Mouse (Mus musculus): Measurements from ENCODE around the gene Ttll5. TPM values are rescaled to one million over a fixed set of nuclear protein-coding genes. Genes with fewer than 3 reads are reported as not detected.

Gene Ttll5
- polyA plus RNA-seq, 1 experiment: 22.2 TPM

- TF ChIP-seq CTCF (IDR thresholded peaks at IDR 0.05; ENCODE audit: borderline replicate concordance, extremely low read depth, insufficient read depth, insufficient read length) (no peak), POLR2A (IDR thresholded peaks at IDR 0.05; ENCODE audit: borderline replicate concordance, extremely low read depth, insufficient read depth, insufficient read length, poor library complexity, severe bottlenecking) (no peak)
- no peak for DNase-seq (ENCODE audit: low read depth)
Measured at GRCm38 (mm10) chr12:86085873-86086272, 261.4 kb downstream of the Ttll5 start.

DNA sequence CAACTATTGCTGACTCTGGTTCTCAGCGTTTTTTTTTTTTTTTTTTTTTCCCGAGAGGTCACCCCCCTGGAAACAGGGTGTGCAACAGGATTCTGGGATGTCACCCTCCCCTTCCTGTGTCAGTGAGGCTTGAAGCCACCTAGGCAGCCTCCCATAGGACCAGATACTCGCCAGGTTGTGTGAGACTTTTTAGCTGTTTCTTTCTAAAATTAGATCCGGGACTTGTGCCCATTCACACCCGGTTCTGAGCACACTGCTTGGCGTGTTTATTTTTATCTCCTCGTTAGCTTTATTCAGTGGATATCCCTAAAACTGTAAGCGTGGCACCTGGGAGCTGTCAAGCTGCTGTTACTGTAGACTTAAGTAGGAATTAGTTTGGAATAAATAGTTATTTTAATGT is 262.1 kb downstream of the Ttll5 start:
- peak; percentile 21 for DNase-seq (ENCODE audit: low read depth)
- TF ChIP-seq POLR2A (IDR thresholded peaks at IDR 0.05; ENCODE audit: borderline replicate concordance, extremely low read depth, insufficient read depth, insufficient read length, poor library complexity, severe bottlenecking): no peak
- no peak for TF ChIP-seq CTCF (IDR thresholded peaks at IDR 0.05; ENCODE audit: borderline replicate concordance, extremely low read depth, insufficient read depth, insufficient read length)

- no peak for TF ChIP-seq POLR2A (IDR thresholded peaks at IDR 0.05; ENCODE audit: borderline replicate concordance, extremely low read depth, insufficient read depth, insufficient read length, poor library complexity, severe bottlenecking)
- no peak for DNase-seq (ENCODE audit: low read depth)
Measured at GRCm38 (mm10) chr12:86088042-86088441, 263.6 kb downstream of the Ttll5 start.

DNA sequence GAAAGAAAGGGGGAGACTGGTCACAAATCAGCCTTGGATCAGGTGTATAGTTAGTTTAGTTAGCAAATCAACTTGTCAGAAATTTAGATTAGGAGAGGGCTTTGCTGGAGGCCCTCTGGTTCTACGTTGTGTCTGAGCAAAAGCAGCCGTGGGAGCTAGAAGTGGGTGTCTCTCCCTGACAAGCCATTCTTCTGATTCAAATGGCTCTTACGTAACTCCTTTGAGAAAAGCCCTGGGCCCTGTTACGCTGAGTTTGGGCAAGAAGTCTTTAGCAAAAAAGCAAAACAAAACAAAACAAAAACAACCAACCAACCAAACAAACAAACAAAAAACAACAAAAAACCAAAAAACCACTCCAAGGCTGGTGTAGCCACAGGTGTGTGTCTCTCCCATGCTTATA is 266.3 kb downstream of the Ttll5 start:
- no peak for DNase-seq (ENCODE audit: low read depth)
- no peak for TF ChIP-seq POLR2A (IDR thresholded peaks at IDR 0.05; ENCODE audit: borderline replicate concordance, extremely low read depth, insufficient read depth, insufficient read length, poor library complexity, severe bottlenecking)
- TF ChIP-seq CTCF (IDR thresholded peaks at IDR 0.05; ENCODE audit: borderline replicate concordance, extremely low read depth, insufficient read depth, insufficient read length): no peak

DNA sequence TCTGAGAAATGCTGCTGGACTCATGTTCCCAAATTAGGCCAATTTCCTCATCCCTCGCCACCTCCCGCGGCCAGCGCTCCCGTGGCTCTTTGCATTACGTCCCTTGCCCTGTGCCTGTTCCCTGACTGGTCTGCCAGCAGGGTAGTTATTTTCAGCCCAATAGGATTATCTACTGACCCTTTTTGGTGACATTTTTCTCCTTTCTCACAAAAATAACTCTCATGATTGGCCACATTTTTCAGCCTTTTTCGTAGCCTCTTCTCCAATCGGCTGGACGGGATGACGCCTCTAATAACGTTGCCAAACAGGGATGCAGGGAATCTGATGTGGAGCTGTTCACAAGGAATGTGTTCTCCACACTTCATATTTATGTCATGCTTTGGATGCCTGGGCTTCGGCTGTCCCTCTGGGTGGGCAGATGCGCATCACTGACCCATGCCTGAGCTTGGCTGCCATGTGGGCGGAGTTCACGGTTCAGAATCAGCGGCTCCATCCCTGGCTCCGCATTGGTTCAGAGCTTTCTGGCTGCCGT is 267.2 kb downstream of the Ttll5 start:
- no peak for DNase-seq (ENCODE audit: low read depth)
- TF ChIP-seq CTCF (IDR thresholded peaks at IDR 0.05; ENCODE audit: borderline replicate concordance, extremely low read depth, insufficient read depth, insufficient read length): no peak
- TF ChIP-seq POLR2A (IDR thresholded peaks at IDR 0.05; ENCODE audit: borderline replicate concordance, extremely low read depth, insufficient read depth, insufficient read length, poor library complexity, severe bottlenecking): no peak

DNA sequence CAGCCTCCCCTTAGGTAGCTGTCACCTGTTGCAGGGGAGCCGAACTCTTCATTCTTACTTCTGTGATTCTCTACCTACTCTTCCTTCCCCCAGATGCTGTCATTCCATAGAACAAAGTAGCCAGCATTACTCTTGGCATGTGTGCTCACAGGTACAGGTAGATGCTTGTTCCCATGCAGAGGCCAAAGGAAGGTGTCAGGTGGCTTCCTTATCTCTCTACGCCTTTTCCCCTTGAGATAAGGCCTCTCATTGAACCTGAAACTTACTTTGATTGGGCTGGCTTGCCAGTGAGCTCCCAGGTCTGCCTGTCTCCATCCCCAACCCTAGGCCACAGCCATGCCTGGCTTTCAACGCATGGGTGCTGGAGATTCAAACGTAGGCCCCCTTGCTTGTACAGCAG is 269.6 kb downstream of the Ttll5 start:
- TF ChIP-seq POLR2A (IDR thresholded peaks at IDR 0.05; ENCODE audit: borderline replicate concordance, extremely low read depth, insufficient read depth, insufficient read length, poor library complexity, severe bottlenecking) (no peak), CTCF (IDR thresholded peaks at IDR 0.05; ENCODE audit: borderline replicate concordance, extremely low read depth, insufficient read depth, insufficient read length) (no peak)
- DNase-seq (ENCODE audit: low read depth): no peak

DNA sequence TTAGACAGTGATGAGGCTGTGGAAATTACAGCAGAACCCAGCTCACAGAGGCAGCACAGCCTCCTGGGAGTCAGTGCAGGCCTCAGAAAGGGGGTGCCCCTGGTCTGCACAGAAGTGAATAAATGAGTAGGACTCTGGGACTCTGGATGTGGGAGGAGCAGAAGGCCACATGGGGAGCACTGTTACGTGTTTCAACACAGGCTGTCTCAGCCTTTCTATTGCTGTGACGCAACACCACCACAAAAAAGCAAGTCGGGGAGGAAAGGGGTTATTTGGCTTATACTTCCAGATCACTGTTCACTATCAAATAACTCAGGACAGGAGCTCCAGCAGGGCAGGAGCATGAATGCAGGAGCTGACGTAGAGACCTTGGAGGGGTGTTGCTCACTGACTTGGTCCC is 271.3 kb downstream of the Ttll5 start:
- no peak for TF ChIP-seq POLR2A (IDR thresholded peaks at IDR 0.05; ENCODE audit: borderline replicate concordance, extremely low read depth, insufficient read depth, insufficient read length, poor library complexity, severe bottlenecking)

GRCm38 (mm10) chr12:86097781-86098180 is 273.3 kb downstream of the Ttll5 start:
- peak; percentile 40 for DNase-seq (ENCODE audit: low read depth)
- TF ChIP-seq POLR2A (IDR thresholded peaks at IDR 0.05; ENCODE audit: borderline replicate concordance, extremely low read depth, insufficient read depth, insufficient read length, poor library complexity, severe bottlenecking) (no peak), CTCF (IDR thresholded peaks at IDR 0.05; ENCODE audit: borderline replicate concordance, extremely low read depth, insufficient read depth, insufficient read length) (no peak)

More for the DNA sequence above, 271.3 kb downstream of the Ttll5 start:
- no peak for DNase-seq (ENCODE audit: low read depth)

- no peak for DNase-seq (ENCODE audit: low read depth)
- TF ChIP-seq POLR2A (IDR thresholded peaks at IDR 0.05; ENCODE audit: borderline replicate concordance, extremely low read depth, insufficient read depth, insufficient read length, poor library complexity, severe bottlenecking): no peak
- no peak for TF ChIP-seq CTCF (IDR thresholded peaks at IDR 0.05; ENCODE audit: borderline replicate concordance, extremely low read depth, insufficient read depth, insufficient read length)
Measured at GRCm38 (mm10) chr12:86100711-86101110, 276.3 kb downstream of the Ttll5 start.

DNA sequence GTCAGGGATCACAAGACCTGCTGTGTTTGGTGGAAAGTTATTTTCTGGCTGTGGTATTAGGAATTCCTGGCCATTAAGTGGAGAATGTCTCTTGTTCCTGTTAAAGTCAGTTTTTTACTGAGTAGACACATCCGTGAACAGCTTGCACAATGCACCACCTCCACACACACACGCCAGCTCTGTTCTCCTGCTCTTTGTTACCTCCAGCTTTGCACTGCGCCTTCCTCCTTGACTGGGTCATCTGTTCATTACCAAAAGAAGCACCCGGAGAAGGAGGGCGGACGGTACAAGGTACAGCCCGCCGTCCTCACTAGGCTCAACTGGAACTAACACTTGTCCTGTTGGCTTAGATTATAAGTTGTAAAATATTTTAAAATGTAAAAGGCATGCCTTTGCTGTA is 278.2 kb downstream of the Ttll5 start:
- TF ChIP-seq POLR2A (IDR thresholded peaks at IDR 0.05; ENCODE audit: borderline replicate concordance, extremely low read depth, insufficient read depth, insufficient read length, poor library complexity, severe bottlenecking) (no peak), CTCF (IDR thresholded peaks at IDR 0.05; ENCODE audit: borderline replicate concordance, extremely low read depth, insufficient read depth, insufficient read length) (no peak)

GRCm38 (mm10) chr12:86103391-86103790 is 278.9 kb downstream of the Ttll5 start:
- TF ChIP-seq POLR2A (IDR thresholded peaks at IDR 0.05; ENCODE audit: borderline replicate concordance, extremely low read depth, insufficient read depth, insufficient read length, poor library complexity, severe bottlenecking): no peak
- TF ChIP-seq CTCF (IDR thresholded peaks at IDR 0.05; ENCODE audit: borderline replicate concordance, extremely low read depth, insufficient read depth, insufficient read length): no peak

More for the DNA sequence above, 278.2 kb downstream of the Ttll5 start:
- peak; percentile 14 for DNase-seq (ENCODE audit: low read depth)

GRCm38 (mm10) chr12:86103852-86104251 is 279.4 kb downstream of the Ttll5 start:
- TF ChIP-seq CTCF (IDR thresholded peaks at IDR 0.05; ENCODE audit: borderline replicate concordance, extremely low read depth, insufficient read depth, insufficient read length): no peak
- no peak for TF ChIP-seq POLR2A (IDR thresholded peaks at IDR 0.05; ENCODE audit: borderline replicate concordance, extremely low read depth, insufficient read depth, insufficient read length, poor library complexity, severe bottlenecking)
- DNase-seq (ENCODE audit: low read depth): no peak

More at GRCm38 (mm10) chr12:86103391-86103790, 278.9 kb downstream of the Ttll5 start:
- peak; percentile 67 for DNase-seq (ENCODE audit: low read depth)

Measured in brain, embryonic 14.5 days (tissue).